Mouse (Mus musculus) megakaryocyte, embryonic 14.5 days (primary cell): ENCODE measurements around the gene U2af1l4.

Experiments used
- FLI1 ChIP-seq: IDR thresholded peaks from 2 replicates; pipeline ENCODE4 v1.6.1; 2012; ENCODE audit warnings: low read length, inconsistent platforms, mixed read lengths
- GATA1 ChIP-seq: IDR thresholded peaks from 3 replicates; pipeline ENCODE4 v1.6.1; 2012; ENCODE audit warnings: mixed read lengths, low read length, inconsistent platforms, borderline replicate concordance

GRCm38 (mm10) chr7:30518325-30518724 lies 44.8 kb upstream of the U2af1l4 start:
- TF ChIP-seq GATA1 (no peak), FLI1 (no peak)
